Mouse (Mus musculus) liver, adult (tissue): ENCODE results near the gene Tesc.

Experiments
- GATA4 ChIP-seq: IDR thresholded peaks from 2 replicates; pipeline ENCODE4 v1.6.1; 2014; ENCODE audit warnings: mild to moderate bottlenecking, low read length; ENCODE audit not compliant: insufficient replicate concordance

Gene Tesc

DNA sequence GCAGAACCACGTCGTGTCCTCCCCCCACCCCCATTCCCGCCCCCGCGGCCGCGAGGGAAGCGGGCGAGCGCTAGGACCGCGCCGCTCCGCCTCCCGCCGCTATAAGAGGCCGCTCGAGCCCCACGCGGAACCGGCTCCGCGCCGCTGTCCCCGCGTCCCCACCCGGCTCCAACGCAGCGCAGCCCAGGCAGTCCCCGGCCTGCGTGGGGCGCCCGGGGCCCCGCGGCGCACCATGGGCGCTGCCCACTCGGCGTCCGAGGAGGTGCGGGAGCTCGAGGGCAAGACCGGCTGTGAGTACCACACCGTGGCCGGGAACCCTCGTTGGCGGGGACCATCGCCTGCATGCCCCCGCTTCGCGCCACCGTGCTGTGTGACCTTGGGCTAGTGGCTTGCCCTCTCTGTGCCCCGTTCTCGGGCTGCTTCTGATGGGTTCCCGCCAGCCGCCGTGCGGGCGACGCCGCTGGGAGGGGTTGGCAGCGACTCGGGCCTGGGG is at the start of gene Tesc:
Gene Tesc, plus strand, starts transcription at position 46 of the 493 bp plus-strand sequence.
- no peak for TF ChIP-seq GATA4

DNA sequence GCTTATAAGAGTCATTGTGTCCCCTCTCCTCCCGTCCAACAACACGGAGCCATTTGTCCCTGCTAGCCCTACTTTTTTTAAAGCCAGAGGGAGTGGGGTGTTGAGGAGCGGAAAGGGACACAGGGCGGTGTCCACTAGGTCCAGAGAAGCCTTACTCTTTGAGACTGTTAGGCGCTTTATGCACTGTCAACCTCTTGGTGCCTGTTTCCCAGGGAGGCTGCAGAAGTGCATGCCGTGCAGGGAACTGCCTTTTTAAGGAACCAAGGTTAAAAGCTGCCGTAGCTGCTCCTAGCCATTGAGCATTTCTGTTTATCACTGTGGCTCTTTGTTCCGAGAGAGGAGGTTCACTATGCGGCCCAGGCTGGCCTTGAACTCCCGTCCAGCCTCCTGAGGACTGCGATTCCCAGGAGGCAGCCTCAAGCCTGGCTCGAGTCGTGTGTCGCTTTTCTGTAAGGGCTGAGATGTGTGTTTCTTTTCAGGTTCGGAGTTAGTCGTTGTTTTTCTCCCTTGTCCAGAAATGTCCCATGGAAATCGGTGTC is 49.3 kb upstream of the Tesc start:
- no peak for TF ChIP-seq GATA4

DNA sequence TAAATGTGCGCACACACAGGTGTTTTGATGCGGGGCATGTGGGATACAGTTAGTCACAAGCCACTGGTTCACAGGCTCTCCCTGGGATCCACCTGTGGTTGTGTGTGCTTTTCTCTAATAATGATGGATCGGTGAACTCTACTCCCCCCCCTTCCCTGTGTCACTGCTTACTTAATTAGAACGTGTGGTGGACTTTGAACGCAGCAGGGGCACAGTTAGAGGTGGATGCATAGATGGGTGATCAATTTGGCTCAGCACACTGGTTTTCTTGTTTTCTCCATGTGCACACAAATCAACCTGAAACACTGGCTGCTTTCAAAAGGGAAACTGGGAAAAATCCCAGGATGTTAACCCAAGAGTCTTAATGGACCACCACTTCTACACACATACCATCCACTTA is 48.5 kb upstream of the Tesc start:
- TF ChIP-seq GATA4: no peak

DNA sequence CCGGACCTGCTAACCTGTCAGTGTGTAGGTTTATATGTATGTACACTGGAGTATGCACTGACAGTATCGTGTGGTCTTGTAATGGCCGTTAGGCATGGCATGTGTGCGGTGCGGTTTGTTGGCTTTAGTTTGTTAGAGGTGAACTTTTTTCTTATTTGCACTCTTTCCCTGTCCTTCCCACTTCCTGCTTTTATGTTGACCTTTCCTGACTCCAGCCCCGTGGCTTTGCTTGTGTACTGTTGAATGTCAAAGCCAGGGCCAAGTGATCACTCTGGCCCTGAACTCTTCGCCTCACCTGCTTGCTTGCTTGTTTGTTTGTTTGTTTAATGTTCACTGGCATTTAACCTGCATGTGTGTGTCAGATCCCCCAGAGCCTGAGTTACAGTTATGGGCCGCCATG is 46.6 kb upstream of the Tesc start:
- no peak for TF ChIP-seq GATA4

DNA sequence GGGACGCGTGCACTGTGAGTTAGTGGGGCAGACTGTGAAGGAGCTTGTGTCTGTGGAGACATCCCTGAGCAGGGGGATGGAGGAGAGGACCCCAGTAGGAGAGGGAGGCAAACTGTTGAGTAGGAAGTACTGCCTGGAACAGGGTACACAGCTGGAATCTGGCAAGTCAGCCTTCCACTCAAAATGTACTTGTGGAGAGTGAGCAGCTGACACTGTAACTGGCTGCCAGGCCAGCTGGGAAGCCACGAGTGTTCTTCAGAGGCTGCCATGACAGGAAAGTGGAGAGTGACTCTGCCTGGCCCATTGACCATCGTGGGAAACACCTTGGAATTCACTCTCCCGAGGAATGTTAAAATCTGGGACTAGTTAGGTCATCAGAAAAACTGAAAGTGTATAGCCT is 45.6 kb upstream of the Tesc start:
- no peak for TF ChIP-seq GATA4

DNA sequence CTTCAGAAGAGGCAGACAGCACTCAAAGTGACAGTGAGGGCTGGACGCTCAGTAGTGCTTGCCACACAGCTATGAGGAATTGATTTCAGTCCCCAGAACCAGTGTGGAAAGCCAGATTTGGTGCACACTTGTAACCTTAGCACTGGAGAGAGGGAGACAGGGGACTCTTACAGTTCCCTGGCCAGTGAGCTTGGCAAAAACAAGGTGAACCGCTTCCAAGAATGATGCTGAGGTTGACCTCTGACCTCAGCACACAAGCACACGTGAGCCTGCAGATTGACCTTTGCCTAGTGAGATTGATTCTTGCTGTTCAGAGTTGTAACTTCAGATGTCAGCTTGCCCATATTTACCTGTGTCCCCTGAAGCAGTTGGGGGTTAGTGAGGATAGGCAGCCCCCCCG is 41.2 kb upstream of the Tesc start:
- no peak for TF ChIP-seq GATA4

DNA sequence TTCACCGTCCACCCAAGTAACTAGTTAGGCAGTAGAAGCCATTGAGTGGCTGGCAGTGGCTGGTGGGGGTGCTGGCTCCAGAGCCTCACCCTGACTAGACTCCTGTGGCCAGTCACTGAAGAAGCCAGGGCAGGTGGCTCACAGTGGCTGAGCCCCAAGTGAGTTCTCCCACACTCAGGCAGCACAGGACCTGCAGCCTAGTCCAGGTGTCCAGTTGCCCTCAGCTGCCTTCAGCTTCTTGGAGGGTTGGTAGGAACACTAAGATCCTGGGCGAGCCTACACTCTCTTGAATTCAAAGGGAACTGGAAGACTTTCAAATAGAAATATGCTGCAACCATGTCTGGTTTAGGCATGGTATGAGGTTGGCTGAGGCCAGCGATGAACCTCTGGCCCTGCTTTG is 39.7 kb upstream of the Tesc start:
- no peak for TF ChIP-seq GATA4

DNA sequence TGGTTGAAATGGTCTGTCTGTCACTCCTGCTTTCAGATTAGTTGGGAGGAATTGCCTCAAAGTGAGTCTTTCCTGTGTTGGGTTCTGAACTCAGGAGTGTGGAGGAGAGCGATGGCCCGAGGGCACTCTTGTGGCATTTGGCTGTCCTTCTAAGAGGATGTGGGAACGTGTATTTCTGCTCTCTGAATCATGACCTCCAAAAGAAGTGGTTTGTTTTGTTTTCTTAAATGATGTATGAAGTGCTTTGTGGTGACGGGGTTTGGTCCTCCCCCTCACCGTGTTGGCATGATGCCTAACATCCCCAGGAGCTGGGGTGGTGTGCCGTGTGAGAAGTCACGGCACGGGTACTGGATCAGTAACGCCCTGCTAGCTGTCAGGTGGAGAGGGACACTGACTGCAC is 39.2 kb upstream of the Tesc start:
- no peak for TF ChIP-seq GATA4

DNA sequence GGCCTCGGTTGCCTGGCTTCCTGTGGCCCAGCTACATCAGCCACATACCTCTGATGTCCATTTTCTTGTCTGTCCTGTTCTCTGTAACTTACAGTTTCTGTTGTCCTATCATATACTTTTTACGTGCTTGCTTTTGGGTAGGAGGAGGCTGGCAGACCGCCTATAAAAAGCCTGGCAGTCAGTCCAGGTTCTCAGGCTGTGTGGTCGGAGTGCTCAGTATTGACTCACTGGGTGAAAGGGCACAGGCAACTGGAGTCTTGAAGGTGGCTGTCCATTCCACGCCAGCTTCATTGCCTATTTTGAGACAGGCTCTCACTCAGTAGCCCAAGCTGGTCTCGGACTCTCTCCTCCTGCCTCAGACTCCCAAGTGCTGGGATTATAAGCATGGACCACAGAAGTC is 37.8 kb upstream of the Tesc start:
- no peak for TF ChIP-seq GATA4

DNA sequence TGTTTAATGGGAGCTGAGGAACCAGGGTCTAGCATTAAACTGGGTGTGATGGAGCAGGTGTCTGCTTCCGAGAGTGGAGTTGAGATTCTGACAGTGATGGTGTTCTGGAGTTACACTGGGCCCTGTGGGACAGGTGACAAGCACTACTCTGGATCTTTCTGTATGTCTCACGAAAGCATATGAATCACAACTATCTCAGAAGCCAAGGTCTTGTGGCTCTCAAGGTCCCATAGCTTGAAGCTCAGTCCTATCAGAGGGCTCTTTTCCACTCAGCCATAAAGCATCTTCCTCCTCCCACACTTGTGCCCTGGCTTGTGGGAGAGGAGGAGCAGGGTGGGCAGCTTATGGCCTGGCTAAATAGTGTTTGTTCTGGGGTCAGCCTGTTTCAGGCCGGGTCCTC is 36.6 kb upstream of the Tesc start:
- TF ChIP-seq GATA4: no peak

DNA sequence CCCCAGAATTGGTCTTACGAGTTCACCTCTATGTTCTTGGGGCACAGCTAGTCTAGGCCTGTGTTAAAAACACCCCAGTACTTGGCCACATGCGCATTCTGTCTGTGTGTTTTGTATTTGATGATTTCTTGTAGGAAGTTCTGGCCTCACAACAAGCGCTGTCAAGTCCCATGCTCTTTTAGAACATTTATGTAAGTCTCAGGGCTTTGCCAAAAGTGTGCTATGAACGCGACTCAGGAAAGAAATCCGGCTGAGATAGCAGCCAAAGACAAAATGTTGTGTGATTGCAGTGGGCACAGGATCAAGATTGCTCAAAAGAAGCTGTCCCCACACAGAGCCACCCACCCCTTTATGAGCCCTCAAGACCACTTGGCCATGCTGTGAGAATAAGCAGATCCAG is 34.0 kb upstream of the Tesc start:
- TF ChIP-seq GATA4: no peak

DNA sequence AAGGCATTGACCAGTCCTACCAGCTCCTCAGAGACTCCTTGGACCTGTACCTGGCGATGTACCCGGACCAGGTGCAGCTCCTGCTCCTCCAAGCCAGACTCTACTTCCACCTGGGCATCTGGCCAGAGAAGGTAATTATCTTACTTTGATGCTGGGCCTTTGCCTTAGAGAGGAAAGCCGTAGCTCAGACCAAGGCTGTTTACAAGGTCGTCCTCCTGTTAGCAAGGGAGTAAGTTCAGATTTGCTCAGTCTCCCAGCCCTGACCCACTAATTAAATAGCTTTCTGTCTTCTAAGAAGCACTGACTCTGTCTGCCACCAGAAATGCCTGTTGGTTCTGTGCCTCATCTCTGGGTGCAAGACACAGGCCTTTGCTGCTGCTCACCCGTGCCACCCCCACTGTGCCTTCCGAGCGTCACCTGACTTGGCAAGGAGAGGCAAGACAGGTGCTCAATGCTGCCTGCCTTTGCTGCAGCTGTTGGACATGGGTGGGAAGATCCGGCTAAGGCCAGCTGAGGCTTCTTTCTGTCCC is 32.1 kb upstream of the Tesc start:
- no peak for TF ChIP-seq GATA4

DNA sequence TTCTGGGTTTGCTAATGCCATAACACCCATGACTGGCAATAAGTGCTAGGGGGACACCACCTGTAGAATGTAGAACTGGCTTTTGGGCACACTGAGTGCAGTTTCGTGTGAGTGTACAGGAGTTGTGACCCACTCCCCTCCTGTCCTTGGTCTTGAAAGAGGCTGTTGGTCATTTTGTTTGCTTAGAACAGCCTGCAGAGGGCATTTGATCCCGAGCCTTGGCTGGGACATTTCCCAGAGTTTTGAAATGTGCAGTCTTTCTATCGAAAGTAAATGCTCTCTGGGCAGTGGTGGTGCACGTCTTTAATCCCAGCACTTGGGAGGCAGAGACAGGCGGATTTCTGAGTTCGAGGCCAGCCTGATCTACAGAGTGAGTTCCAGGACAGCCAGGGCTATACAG is 31.6 kb upstream of the Tesc start:
- TF ChIP-seq GATA4: no peak

DNA sequence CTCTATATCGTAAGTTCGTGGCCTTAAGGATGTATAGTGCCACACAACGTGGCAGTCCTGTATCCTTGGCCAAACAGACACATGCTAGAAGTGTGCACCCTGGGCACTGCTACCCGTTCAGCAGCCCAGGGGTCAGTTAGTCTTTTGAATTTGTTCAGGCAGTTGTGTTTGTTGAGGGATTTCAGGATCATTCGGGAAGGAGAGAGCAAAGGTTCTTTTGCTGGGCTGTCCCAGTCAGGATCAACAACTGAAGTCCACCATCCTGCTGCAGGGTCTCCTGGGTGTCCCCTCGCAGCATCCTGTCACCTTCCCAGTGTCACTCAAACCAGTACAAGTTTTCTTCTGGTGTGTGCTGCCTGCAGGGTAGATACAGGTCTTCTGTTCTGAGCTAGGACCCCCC is 31.0 kb upstream of the Tesc start:
- no peak for TF ChIP-seq GATA4

DNA sequence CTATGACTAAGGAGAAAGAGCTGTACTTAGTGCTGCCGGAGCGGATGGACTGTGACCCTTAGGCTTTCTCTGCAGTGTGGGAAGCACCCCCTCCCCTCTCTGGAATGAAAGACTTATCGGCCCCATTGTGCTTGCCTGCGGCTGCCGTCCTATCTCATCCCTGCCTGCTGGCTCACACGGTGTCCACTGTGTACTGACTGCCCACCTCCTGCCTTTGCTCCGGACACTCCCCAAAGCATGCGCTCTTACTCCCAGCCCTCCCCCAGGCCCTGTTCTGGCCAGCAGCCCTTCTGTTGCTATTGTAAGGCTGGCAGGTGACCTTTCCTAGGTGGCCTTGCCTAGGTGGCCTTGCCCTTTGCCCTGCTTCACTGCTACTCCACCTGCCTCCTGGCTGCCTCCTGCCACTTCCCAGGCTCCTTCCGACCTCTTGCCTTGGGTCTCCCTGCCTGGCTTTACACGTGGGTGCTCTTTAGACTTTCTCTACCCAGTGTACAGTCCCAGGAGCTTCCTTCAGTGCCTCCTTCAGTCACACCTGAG is 30.0 kb upstream of the Tesc start:
- no peak for TF ChIP-seq GATA4

DNA sequence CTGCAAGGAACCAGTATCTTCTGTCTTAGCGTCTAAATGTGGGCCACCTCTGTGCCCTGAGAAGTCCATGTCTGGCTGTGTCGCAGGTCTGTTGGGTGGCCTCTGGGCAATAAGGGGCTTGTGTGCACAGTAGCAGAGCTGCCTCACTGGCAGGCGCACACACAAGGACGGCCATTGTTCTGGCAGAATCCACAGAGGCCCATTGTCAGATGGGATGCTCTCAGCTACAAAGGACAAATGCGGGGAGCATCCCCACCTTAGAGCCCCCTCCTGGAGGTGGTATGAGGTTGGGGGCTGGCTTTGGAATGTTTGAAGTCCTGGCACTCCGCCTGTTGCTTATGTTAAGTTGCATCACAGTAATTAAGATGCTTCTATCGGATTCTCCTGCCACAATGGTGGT is 28.5 kb upstream of the Tesc start:
- TF ChIP-seq GATA4: no peak

DNA sequence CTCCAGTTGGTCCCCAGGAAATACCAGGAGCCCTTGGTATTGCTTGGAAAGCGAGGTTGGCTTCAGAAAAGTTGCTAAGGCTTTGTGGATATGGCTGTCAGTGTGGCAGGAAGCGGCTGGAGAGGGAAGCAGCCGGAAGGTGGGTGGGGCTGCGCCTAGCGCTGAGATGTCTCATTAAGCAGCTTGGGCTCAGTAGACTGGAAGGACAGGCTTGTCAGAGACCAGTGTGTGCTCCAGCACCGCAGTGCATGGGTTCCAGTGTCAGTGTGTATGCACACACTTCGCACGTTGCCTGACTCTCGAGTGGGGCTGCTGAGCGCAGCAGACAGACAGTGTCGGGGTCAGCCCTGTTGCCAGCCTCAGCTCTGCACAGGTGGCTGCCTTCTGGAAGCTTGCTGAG is 28.0 kb upstream of the Tesc start:
- no peak for TF ChIP-seq GATA4

DNA sequence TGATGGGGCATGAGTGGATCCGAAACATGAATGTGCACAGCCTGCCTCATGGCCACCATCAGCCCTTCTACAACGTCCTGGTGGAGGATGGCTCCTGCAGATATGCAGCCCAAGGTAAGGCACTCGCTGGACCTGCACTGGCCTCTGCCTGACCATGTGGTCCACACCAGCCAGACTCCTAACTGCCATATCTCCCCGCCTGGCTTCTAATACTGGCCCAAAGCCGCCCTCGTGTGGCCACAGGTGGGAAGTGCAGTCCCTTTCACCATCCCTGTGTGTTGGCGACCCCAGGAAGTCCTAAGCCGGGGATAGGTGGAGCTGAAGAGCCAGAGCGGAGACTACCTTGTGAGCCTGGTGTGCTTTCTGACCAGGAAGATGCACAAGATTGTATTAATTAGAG is 25.5 kb upstream of the Tesc start:
- TF ChIP-seq GATA4: no peak; the same call in 1 of the 2 replicates

DNA sequence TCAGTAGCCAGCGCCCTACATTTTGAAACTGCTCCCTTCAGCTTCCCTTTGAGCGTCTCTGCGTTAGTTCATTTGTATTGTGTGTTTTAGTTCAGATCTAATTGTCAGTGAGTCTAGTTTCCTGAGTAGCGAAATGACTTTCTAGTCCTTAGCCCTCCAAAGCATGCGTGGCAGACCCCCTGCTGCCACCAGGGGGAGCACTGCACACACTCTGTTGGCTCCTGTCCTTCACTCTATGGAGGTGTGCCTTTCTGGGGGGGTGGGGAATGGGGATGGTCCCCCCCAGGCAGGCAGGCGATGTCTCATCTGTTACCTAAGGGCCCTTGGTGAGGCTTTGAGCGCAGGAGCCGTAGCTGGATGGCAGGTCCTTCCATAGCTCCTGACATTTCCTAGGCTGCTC is 22.9 kb upstream of the Tesc start:
- no peak for TF ChIP-seq GATA4
